Mouse (Mus musculus) CH12.LX (cell line): ENCODE results near the gene Cacna2d1. TPM values are rescaled to one million over a fixed set of nuclear protein-coding genes. Genes with fewer than 3 reads are reported as not detected.

ENCODE experiments used
- DNase-seq: peaks from one replicate; pipeline ENCODE4 v3.0.0-alpha.2; 2013; ENCODE audit errors: extremely low read depth
- H3K27ac ChIP-seq: 2 replicates; pipeline ENCODE4 v1.5.1; 2012; ENCODE audit warnings: low read depth, mild to moderate bottlenecking, control low read depth, moderate library complexity; ENCODE audit not compliant: insufficient read depth
- H3K27me3 ChIP-seq: replicated peaks from 2 replicates; pipeline ENCODE3; 2012; ENCODE audit warnings: inconsistent platforms
- H3K36me3 ChIP-seq, 2 experiments: replicated peaks in 1 of 2; 2 replicates each; pipeline versions ENCODE3 to v1.6.1; 2012; ENCODE audit warnings: inconsistent platforms in 1 of 2, low read length in 1 of 2, mild to moderate bottlenecking in 1 of 2, mixed read lengths in 1 of 2, moderate library complexity in 1 of 2; ENCODE audit not compliant: control insufficient read depth in 1 of 2, insufficient read depth in 1 of 2
- H3K4me1 ChIP-seq, 2 experiments: 2 replicates each; pipeline ENCODE4 v1.6.1; 2012; ENCODE audit warnings: inconsistent platforms in 1 of 2, moderate library complexity in 1 of 2; ENCODE audit not compliant: insufficient read depth in 2 of 2, control insufficient read depth in 1 of 2
- H3K4me2 ChIP-seq: 2 replicates; pipeline ENCODE4 v1.6.1; 2012; ENCODE audit warnings: low read depth, mild to moderate bottlenecking, control low read depth; ENCODE audit not compliant: poor library complexity, insufficient read depth, severe bottlenecking
- H3K4me3 ChIP-seq, 3 experiments: fragments of 150-350 bp in 1 of 3; sonication (generic) in 1 of 3; replicated peaks in 1 of 3; 2 replicates each; pipeline versions ENCODE3 to v1.5.1; 2011 to 2012; ENCODE audit warnings: low read depth in 2 of 3, low read length in 2 of 3, mild to moderate bottlenecking in 2 of 3, moderate library complexity in 2 of 3, control low read depth in 1 of 3, improper control_type of control experiment in 1 of 3, inconsistent platforms in 1 of 3, mixed read lengths in 1 of 3; ENCODE audit not compliant: poor library complexity in 1 of 3
- H3K79me2 ChIP-seq: replicated peaks from 2 replicates; pipeline ENCODE4 v1.6.1; 2012; ENCODE audit warnings: mild to moderate bottlenecking, moderate library complexity; ENCODE audit not compliant: control insufficient read depth, poor library complexity, insufficient read depth, severe bottlenecking; ENCODE audit errors: extremely low read depth
- H3K9ac ChIP-seq: 2 replicates; pipeline ENCODE4 v1.6.1; 2012; ENCODE audit warnings: low read depth, mild to moderate bottlenecking, control low read depth, moderate library complexity; ENCODE audit not compliant: insufficient read depth
- H3K9me3 ChIP-seq: replicated peaks from 2 replicates; pipeline ENCODE3; 2012; ENCODE audit warnings: low read length, inconsistent platforms, mixed read lengths
- CHD2 ChIP-seq: IDR thresholded peaks from 2 replicates; pipeline ENCODE4 v1.6.1; 2011; ENCODE audit warnings: low read length, improper control_type of control experiment
- ETS1 ChIP-seq: conservative IDR thresholded peaks from 2 replicates; pipeline ENCODE4 v1.6.1; 2012; ENCODE audit warnings: low read depth, mild to moderate bottlenecking, inconsistent platforms, low read length, improper control_type of control experiment, moderate library complexity
- GABPA ChIP-seq: IDR thresholded peaks from 2 replicates; pipeline ENCODE4 v1.6.1; 2012; ENCODE audit warnings: low read depth, low read length, improper control_type of control experiment, inconsistent platforms; ENCODE audit not compliant: insufficient replicate concordance
- HCFC1 ChIP-seq: IDR thresholded peaks from 2 replicates; pipeline ENCODE4 v1.6.1; 2012; ENCODE audit warnings: low read depth, mild to moderate bottlenecking, inconsistent platforms, low read length, improper control_type of control experiment
- JUND ChIP-seq: conservative IDR thresholded peaks from 2 replicates; pipeline ENCODE4 v1.6.1; 2011; ENCODE audit warnings: low read depth, low read length, improper control_type of control experiment
- KAT2A ChIP-seq: IDR thresholded peaks from 2 replicates; pipeline ENCODE4 v1.6.1; 2012; ENCODE audit warnings: low read length, improper control_type of control experiment, inconsistent platforms; ENCODE audit not compliant: insufficient replicate concordance
- MAFK ChIP-seq: IDR thresholded peaks from 2 replicates; pipeline ENCODE4 v1.6.1; 2011; ENCODE audit warnings: low read length, improper control_type of control experiment; ENCODE audit not compliant: insufficient replicate concordance
- MAZ ChIP-seq: IDR thresholded peaks from 2 replicates; pipeline ENCODE4 v1.6.1; 2012; ENCODE audit warnings: low read depth, mild to moderate bottlenecking, inconsistent platforms, low read length, improper control_type of control experiment, moderate library complexity
- MXI1 ChIP-seq: IDR thresholded peaks from 2 replicates; pipeline ENCODE4 v1.6.1; 2011; ENCODE audit warnings: mild to moderate bottlenecking, low read depth, low read length, improper control_type of control experiment
- MYC ChIP-seq: IDR thresholded peaks from 2 replicates; pipeline ENCODE4 v1.6.1; 2011; ENCODE audit warnings: low read depth, mild to moderate bottlenecking, improper control_type of control experiment, low read length
- NRF1 ChIP-seq: IDR thresholded peaks from 2 replicates; pipeline ENCODE4 v1.6.1; 2014; ENCODE audit warnings: low read depth, mild to moderate bottlenecking, inconsistent platforms, low read length, improper control_type of control experiment, moderate library complexity
- POLR2A ChIP-seq: IDR thresholded peaks from 2 replicates; pipeline ENCODE4 v1.6.1; 2011; ENCODE audit warnings: low read depth, mild to moderate bottlenecking, improper control_type of control experiment, low read length
- RAD21 ChIP-seq: IDR thresholded peaks from 2 replicates; pipeline ENCODE4 v1.6.1; 2011; ENCODE audit warnings: low read depth, mild to moderate bottlenecking, low read length, improper control_type of control experiment, moderate library complexity
- RCOR1 ChIP-seq: conservative IDR thresholded peaks from 2 replicates; pipeline ENCODE4 v1.6.1; 2012; ENCODE audit warnings: low read depth, mild to moderate bottlenecking, inconsistent platforms, low read length, improper control_type of control experiment
- SIN3A ChIP-seq: IDR thresholded peaks from 2 replicates; pipeline ENCODE4 v1.6.1; 2012; ENCODE audit warnings: low read length, improper control_type of control experiment, inconsistent platforms
- TCF12 ChIP-seq: IDR thresholded peaks from 2 replicates; pipeline ENCODE4 v1.6.1; 2014; ENCODE audit warnings: low read depth, mild to moderate bottlenecking, inconsistent platforms, low read length, improper control_type of control experiment
- UBTF ChIP-seq: IDR thresholded peaks from 2 replicates; pipeline ENCODE4 v1.6.1; 2012; ENCODE audit warnings: low read depth, mild to moderate bottlenecking, inconsistent platforms, low read length, improper control_type of control experiment, moderate library complexity
- USF1 ChIP-seq: IDR thresholded peaks from 2 replicates; pipeline ENCODE4 v1.6.1; 2014; ENCODE audit warnings: low read depth, mild to moderate bottlenecking, inconsistent platforms, low read length, improper control_type of control experiment
- USF2 ChIP-seq: conservative IDR thresholded peaks from 2 replicates; pipeline ENCODE4 v1.6.1; 2011; ENCODE audit warnings: low read depth, low read length, improper control_type of control experiment
- ZMIZ1 ChIP-seq: IDR thresholded peaks from 2 replicates; pipeline ENCODE4 v1.6.1; 2012; ENCODE audit warnings: low read depth, mild to moderate bottlenecking, inconsistent platforms, low read length, improper control_type of control experiment
- ZNF384 ChIP-seq: IDR thresholded peaks from 2 replicates; pipeline ENCODE4 v1.6.1; 2012; ENCODE audit warnings: low read depth, low read length, improper control_type of control experiment, inconsistent platforms
- dilution Hi-C: fragments of 300-500 bp; cut with MboI; formaldehyde crosslinking; loops from 2 replicates; pipeline ENCODE4 v1.14.3; 2020; ENCODE audit warnings: low sequenced_read_pairs; ENCODE audit not compliant: extremely low pct_unique_long_range_greater_than_20kb, extremely low pct_ligation_motif_present
- in situ Hi-C: fragments of 300-500 bp; cut with MboI; formaldehyde crosslinking; loops from 3 replicates; pipeline ENCODE4 v1.14.3; 2019; ENCODE audit warnings: low sequenced_read_pairs, low pct_ligation_motif_present, low pct_unique_long_range_greater_than_20kb, mixed read lengths
- polyA plus RNA-seq: library from polyadenylated mRNA; unstranded; fragments of >175 nt; gene quantifications from 2 replicates; pipeline ENCODE4 v1.2.1, GENCODE M21; 2012; ENCODE audit warnings: low read depth; ENCODE audit not compliant: insufficient read length
- total RNA-seq, 2 experiments: library from RNA; depleted of rRNA; stranded (reverse); fragments of 300-350 nt in 1 of 2; fragments of >200 nt in 1 of 2; gene quantifications; 2 replicates each; pipeline ENCODE4 v1.2.3; 2012 to 2014

Gene Cacna2d1
- total and polyA plus RNA-seq, 3 experiments, result 0.13 to 1.3 (median 0.28) TPM

GRCm38 (mm10) chr5:16004305-16004704, 69.8 kb downstream of the Cacna2d1 start:
- peaks cover 16% of the 10 kb centered on the region for H3K9me3 ChIP-seq
- H3K4me3 ChIP-seq, result no peak overlapping the region
- TF ChIP-seq MXI1, result no peak
- TF ChIP-seq MAFK, result no peak
- no peak for TF ChIP-seq MAZ
- no peak for TF ChIP-seq SIN3A
- no peak for TF ChIP-seq UBTF
- TF ChIP-seq RAD21, result no peak
- TF ChIP-seq TCF12, result no peak
- no peak for TF ChIP-seq NRF1
- no peak for TF ChIP-seq GABPA
- TF ChIP-seq MYC, result no peak
- no peak for TF ChIP-seq ZNF384
- no peak for TF ChIP-seq JUND
- TF ChIP-seq RCOR1, result no peak
- no peak for TF ChIP-seq ETS1
- TF ChIP-seq USF1, result no peak
- no peak for TF ChIP-seq USF2
- TF ChIP-seq HCFC1, result no peak
- no peak overlapping the region for H3K27ac ChIP-seq
- H3K79me2 ChIP-seq, result no peaks in the 10 kb centered on the region
- no peaks in the 10 kb centered on the region for H3K4me1 ChIP-seq
- in situ Hi-C loops, result no loop called here
- H3K27me3 ChIP-seq, result no peaks in the 10 kb centered on the region
- H3K9ac ChIP-seq, result no peak overlapping the region
- no peak for DNase-seq
- dilution Hi-C loops, result no loop called here
- H3K4me2 ChIP-seq, result no peak overlapping the region
- H3K36me3 ChIP-seq, result no peaks in the 10 kb centered on the region

GRCm38 (mm10) chr5:16006964-16007363, 72.5 kb downstream of the Cacna2d1 start:
- Histone ChIP-seq H3K4me1 (no peaks in the 10 kb centered on the region), H3K27ac (no peak overlapping the region), H3K4me3 (no peak overlapping the region), H3K27me3 (no peaks in the 10 kb centered on the region), H3K9ac (no peak overlapping the region), H3K36me3 (no peaks in the 10 kb centered on the region), H3K9me3 (peaks cover 18% of the 10 kb centered on the region)
- DNase-seq, result no peak
- TF ChIP-seq CHD2 (no peak), KAT2A (no peak), POLR2A (no peak), ZMIZ1 (no peak), MAFK (no peak)
- TF ChIP-seq, all 38 proteins: peak for 0
- in situ Hi-C loops, result no loop called here
- dilution Hi-C loops, result no loop called here
- H3K4me2 ChIP-seq, result no peak overlapping the region
- H3K79me2 ChIP-seq, result no peaks in the 10 kb centered on the region
